In genomic region chr10:70363054-70363453, GRCm38 (mm10) we compare ENCODE assay signal across 8 mouse cellular contexts.
DNase-seq lines count a peak whose midpoint lies in the region; ATAC-seq lines count a peak whose summit lies in the region.

No protein-coding gene starts in this region.

- H3K9ac ChIP-seq in midbrain, embryonic 11.5 days (ENCODE audit: low read length): no peak overlapping the region
- no peak overlapping the region for H3K9ac ChIP-seq in midbrain, embryonic 15.5 days

- 76% methylated on average over 4 of the region's 4 CpGs for WGBS in midbrain, embryonic 11.5 days
- 80% methylated on average over 4 of the region's 4 CpGs for WGBS in midbrain, embryonic 15.5 days

- H3K27me3 ChIP-seq in midbrain, embryonic 11.5 days (ENCODE audit: control insufficient read depth, insufficient read depth, low read length): no peaks in the 10 kb centered on the region
- H3K27me3 ChIP-seq in midbrain, embryonic 15.5 days (replicated peaks): no peaks in the 10 kb centered on the region

- peak; percentile 15 for DNase-seq in gastrocnemius, postnatal 10 days
- no peak for DNase-seq in gastrocnemius, adult 8-10 months (ENCODE audit: low spot score in 2 of 2)
- DNase-seq in midbrain, embryonic 11.5 days (ENCODE audit: low spot score, missing footprints): peak; percentile 89
- DNase-seq in cerebellum, postnatal 10 days: peak; percentile 67 to 73
- peak; percentile 59 for DNase-seq in retina, embryonic 14.5 days (ENCODE audit: low spot score)
- DNase-seq in frontal cortex, postnatal 14 days (ENCODE audit: low spot score in 2 of 2): no peak
- no peak for DNase-seq in heart, adult 9 months (ENCODE audit: low spot score in 2 of 2)

- H3K27ac ChIP-seq in midbrain, embryonic 11.5 days (ENCODE audit: low read depth, low read length): no peak overlapping the region
- H3K27ac ChIP-seq in midbrain, embryonic 15.5 days: no peak overlapping the region

- H3K36me3 ChIP-seq in midbrain, embryonic 11.5 days (ENCODE audit: control insufficient read depth, insufficient read depth, low read length): no peaks in the 10 kb centered on the region
- no peaks in the 10 kb centered on the region for H3K36me3 ChIP-seq in midbrain, embryonic 15.5 days (replicated peaks)

- no peaks in the 10 kb centered on the region for H3K4me1 ChIP-seq in midbrain, embryonic 11.5 days (ENCODE audit: control insufficient read depth, insufficient read depth, low read length)
- H3K4me1 ChIP-seq in midbrain, embryonic 15.5 days: no peaks in the 10 kb centered on the region

- H3K9me3 ChIP-seq in midbrain, embryonic 11.5 days (ENCODE audit: control insufficient read depth, low read length): no peaks in the 10 kb centered on the region
- H3K9me3 ChIP-seq in midbrain, embryonic 15.5 days: no peaks in the 10 kb centered on the region

- ATAC-seq in midbrain, embryonic 11.5 days (ENCODE audit: low FRiP score): no peak
- no peak for ATAC-seq in midbrain, embryonic 15.5 days (replicated peaks)

- H3K4me2 ChIP-seq in midbrain, embryonic 11.5 days: no peak overlapping the region
- no peak overlapping the region for H3K4me2 ChIP-seq in midbrain, embryonic 15.5 days

- H3K4me3 ChIP-seq in midbrain, embryonic 11.5 days (ENCODE audit: low read depth, low read length): no peak overlapping the region
- no peak overlapping the region for H3K4me3 ChIP-seq in midbrain, embryonic 15.5 days

Comparison
In these comparisons a context has a peak if more than half of its experiments do, and no peak if none do; other contexts are left out.
1. DNase-seq: peak in gastrocnemius, postnatal 10 days (single experiment), midbrain, embryonic 11.5 days (single experiment), cerebellum, postnatal 10 days (2 of 2) and retina, embryonic 14.5 days (single experiment); none in gastrocnemius, adult 8-10 months (0 of 2), frontal cortex, postnatal 14 days (0 of 2) and heart, adult 9 months (0 of 2).